Mouse (Mus musculus): ENCODE results near the gene Zfp292. TPM values are rescaled to one million over a fixed set of nuclear protein-coding genes. Genes with fewer than 3 reads are reported as not detected.
"Not testable (repeated sequence)": the region's sequence is repeated elsewhere in the genome, so short reads cannot be mapped to it uniquely, and the experiment has no call there.

Gene Zfp292
- 14.0 and 14.8 TPM in 2 replicates for polyA plus RNA-seq (2015; fragmentation: Nextera tagmentation; extraction: Ambion mirVana)

- H3K9me3 ChIP-seq (replicated peaks; ENCODE audit: control insufficient read depth, low read length) = no peaks in the 10 kb centered on the region
- peak within 1 kb of the TSS; percentile 92 for H3K9ac ChIP-seq (ENCODE audit: low read length)
- peak; percentile 93 for ATAC-seq (ENCODE audit: insufficient read depth, low FRiP score)
- peak within 1 kb of the TSS; percentile 76 for H3K4me2 ChIP-seq (ENCODE audit: low read depth, low read length)
- no peaks in the 10 kb centered on the region for H3K36me3 ChIP-seq (ENCODE audit: control insufficient read depth, insufficient read depth, low read length)
- peaks cover 15% of the 10 kb centered on the region for H3K4me1 ChIP-seq (ENCODE audit: control insufficient read depth, insufficient read depth, low read length)
- H3K4me3 ChIP-seq (replicated peaks; ENCODE audit: low read length) = peak within 1 kb of the TSS; percentile 67
- H3K27ac ChIP-seq (ENCODE audit: low read length) = peak within 1 kb of the TSS; percentile 95
- no peaks in the 10 kb centered on the region for H3K27me3 ChIP-seq (ENCODE audit: control insufficient read depth, insufficient read depth, low read length)
- under 1% methylated on average over 44 of the region's 44 CpGs for WGBS
Measured at GRCm38 (mm10) chr4:34882818-34883217, at the start of gene Zfp292. Gene Zfp292 (minus strand): TSS chr4:34882960.

- not testable (repeated sequence) for H3K4me3 ChIP-seq (replicated peaks; ENCODE audit: low read length); H3K9ac ChIP-seq (ENCODE audit: low read length); H3K27me3 ChIP-seq (ENCODE audit: control insufficient read depth, insufficient read depth, low read length); H3K36me3 ChIP-seq (ENCODE audit: control insufficient read depth, insufficient read depth, low read length); H3K27ac ChIP-seq (ENCODE audit: low read length); ATAC-seq (ENCODE audit: insufficient read depth, low FRiP score); H3K9me3 ChIP-seq (replicated peaks; ENCODE audit: control insufficient read depth, low read length); H3K4me2 ChIP-seq (ENCODE audit: low read depth, low read length); H3K4me1 ChIP-seq (ENCODE audit: control insufficient read depth, insufficient read depth, low read length)
- 71% methylated on average over 7 of the region's 7 CpGs for WGBS
Measured at GRCm38 (mm10) chr4:34928386-34928785, 45.6 kb upstream of the Zfp292 start.

- Histone ChIP-seq H3K9me3 (replicated peaks; ENCODE audit: control insufficient read depth, low read length) (no peaks in the 10 kb centered on the region), H3K27me3 (ENCODE audit: control insufficient read depth, insufficient read depth, low read length) (no peaks in the 10 kb centered on the region), H3K36me3 (ENCODE audit: control insufficient read depth, insufficient read depth, low read length) (no peaks in the 10 kb centered on the region), H3K27ac (ENCODE audit: low read length) (no peak overlapping the region), H3K4me3 (replicated peaks; ENCODE audit: low read length) (no peak overlapping the region), H3K4me2 (ENCODE audit: low read depth, low read length) (no peak overlapping the region), H3K9ac (ENCODE audit: low read length) (no peak overlapping the region), H3K4me1 (ENCODE audit: control insufficient read depth, insufficient read depth, low read length) (no peaks in the 10 kb centered on the region)
- peak; percentile 58; the same call in 1 of the 2 replicates for ATAC-seq (ENCODE audit: insufficient read depth, low FRiP score)
- 64% methylated on average over 6 of the region's 6 CpGs for WGBS
Measured at GRCm38 (mm10) chr4:34922177-34922870, 39.6 kb upstream of the Zfp292 start.

- H3K4me3 ChIP-seq (replicated peaks; ENCODE audit: low read length) = no peak overlapping the region
- 58% methylated on average over 7 of the region's 7 CpGs for WGBS
- H3K4me2 ChIP-seq (ENCODE audit: low read depth, low read length) = no peak overlapping the region
- no peaks in the 10 kb centered on the region for H3K4me1 ChIP-seq (ENCODE audit: control insufficient read depth, insufficient read depth, low read length)
- no peaks in the 10 kb centered on the region for H3K27me3 ChIP-seq (ENCODE audit: control insufficient read depth, insufficient read depth, low read length)
- H3K9me3 ChIP-seq (replicated peaks; ENCODE audit: control insufficient read depth, low read length) = no peaks in the 10 kb centered on the region
- H3K9ac ChIP-seq (ENCODE audit: low read length) = no peak overlapping the region
- no peaks in the 10 kb centered on the region for H3K36me3 ChIP-seq (ENCODE audit: control insufficient read depth, insufficient read depth, low read length)
- H3K27ac ChIP-seq (ENCODE audit: low read length) = no peak overlapping the region
- ATAC-seq (ENCODE audit: insufficient read depth, low FRiP score) = no peak
Measured at GRCm38 (mm10) chr4:34917400-34917799, 34.6 kb upstream of the Zfp292 start.

GRCm38 (mm10) chr4:34912171-34912570 lies 29.4 kb upstream of the Zfp292 start:
- Histone ChIP-seq H3K27ac (ENCODE audit: low read length) (no peak overlapping the region), H3K9me3 (replicated peaks; ENCODE audit: control insufficient read depth, low read length) (no peaks in the 10 kb centered on the region), H3K27me3 (ENCODE audit: control insufficient read depth, insufficient read depth, low read length) (no peaks in the 10 kb centered on the region), H3K9ac (ENCODE audit: low read length) (no peak overlapping the region), H3K4me2 (ENCODE audit: low read depth, low read length) (no peak overlapping the region), H3K36me3 (ENCODE audit: control insufficient read depth, insufficient read depth, low read length) (no peaks in the 10 kb centered on the region), H3K4me3 (replicated peaks; ENCODE audit: low read length) (no peak overlapping the region), H3K4me1 (ENCODE audit: control insufficient read depth, insufficient read depth, low read length) (no peaks in the 10 kb centered on the region)
- WGBS = 71% methylated on average over 3 of the region's 3 CpGs
- ATAC-seq (ENCODE audit: insufficient read depth, low FRiP score) = no peak

- Histone ChIP-seq H3K9ac (ENCODE audit: low read length) (no peak overlapping the region), H3K27ac (ENCODE audit: low read length) (no peak overlapping the region), H3K4me1 (ENCODE audit: control insufficient read depth, insufficient read depth, low read length) (no peaks in the 10 kb centered on the region), H3K4me3 (replicated peaks; ENCODE audit: low read length) (no peak overlapping the region), H3K27me3 (ENCODE audit: control insufficient read depth, insufficient read depth, low read length) (no peaks in the 10 kb centered on the region), H3K4me2 (ENCODE audit: low read depth, low read length) (no peak overlapping the region), H3K36me3 (ENCODE audit: control insufficient read depth, insufficient read depth, low read length) (no peaks in the 10 kb centered on the region), H3K9me3 (replicated peaks; ENCODE audit: control insufficient read depth, low read length) (no peaks in the 10 kb centered on the region)
- 63% methylated on average over 3 of the region's 3 CpGs for WGBS
- ATAC-seq (ENCODE audit: insufficient read depth, low FRiP score) = no peak
Measured at GRCm38 (mm10) chr4:34911401-34911800, 28.6 kb upstream of the Zfp292 start.

GRCm38 (mm10) chr4:34908127-34908526 lies 25.4 kb upstream of the Zfp292 start:
- Histone ChIP-seq H3K9ac (ENCODE audit: low read length) (no peak overlapping the region), H3K27me3 (ENCODE audit: control insufficient read depth, insufficient read depth, low read length) (no peaks in the 10 kb centered on the region), H3K4me3 (replicated peaks; ENCODE audit: low read length) (no peak overlapping the region), H3K4me2 (ENCODE audit: low read depth, low read length) (no peak overlapping the region), H3K4me1 (ENCODE audit: control insufficient read depth, insufficient read depth, low read length) (no peaks in the 10 kb centered on the region), H3K9me3 (replicated peaks; ENCODE audit: control insufficient read depth, low read length) (no peaks in the 10 kb centered on the region), H3K27ac (ENCODE audit: low read length) (no peak overlapping the region), H3K36me3 (ENCODE audit: control insufficient read depth, insufficient read depth, low read length) (no peaks in the 10 kb centered on the region)
- peak; percentile 86; the same call in 1 of the 2 replicates for ATAC-seq (ENCODE audit: insufficient read depth, low FRiP score)
- WGBS = 64% methylated on average over 7 of the region's 7 CpGs

GRCm38 (mm10) chr4:34907026-34907425 lies 24.3 kb upstream of the Zfp292 start:
- peak; percentile 37; the same call in 1 of the 2 replicates for ATAC-seq (ENCODE audit: insufficient read depth, low FRiP score)
- Histone ChIP-seq H3K4me1 (ENCODE audit: control insufficient read depth, insufficient read depth, low read length) (no peaks in the 10 kb centered on the region), H3K9ac (ENCODE audit: low read length) (no peak overlapping the region), H3K36me3 (ENCODE audit: control insufficient read depth, insufficient read depth, low read length) (no peaks in the 10 kb centered on the region), H3K4me3 (replicated peaks; ENCODE audit: low read length) (no peak overlapping the region), H3K9me3 (replicated peaks; ENCODE audit: control insufficient read depth, low read length) (no peaks in the 10 kb centered on the region), H3K27me3 (ENCODE audit: control insufficient read depth, insufficient read depth, low read length) (no peaks in the 10 kb centered on the region), H3K27ac (ENCODE audit: low read length) (no peak overlapping the region), H3K4me2 (ENCODE audit: low read depth, low read length) (peak overlapping the region; percentile 37)
- 35% methylated on average over 14 of the region's 14 CpGs for WGBS

- Histone ChIP-seq H3K4me2 (ENCODE audit: low read depth, low read length) (no peak overlapping the region), H3K4me3 (replicated peaks; ENCODE audit: low read length) (no peak overlapping the region), H3K27ac (ENCODE audit: low read length) (no peak overlapping the region), H3K36me3 (ENCODE audit: control insufficient read depth, insufficient read depth, low read length) (no peaks in the 10 kb centered on the region), H3K4me1 (ENCODE audit: control insufficient read depth, insufficient read depth, low read length) (no peaks in the 10 kb centered on the region), H3K9me3 (replicated peaks; ENCODE audit: control insufficient read depth, low read length) (no peaks in the 10 kb centered on the region), H3K9ac (ENCODE audit: low read length) (no peak overlapping the region), H3K27me3 (ENCODE audit: control insufficient read depth, insufficient read depth, low read length) (no peaks in the 10 kb centered on the region)
- 77% methylated on average over 4 of the region's 4 CpGs for WGBS
- ATAC-seq (ENCODE audit: insufficient read depth, low FRiP score) = no peak
Measured at GRCm38 (mm10) chr4:34906151-34906550, 23.4 kb upstream of the Zfp292 start.

All from stomach, embryonic 16.5 days (tissue).